Mouse (Mus musculus): ENCODE measurements around the gene Slf1.

GRCm38 (mm10) chr13:77049736-77050135 lies 85.5 kb downstream of the Slf1 start:
- TF ChIP-seq POLR2A (IDR thresholded peaks at IDR 0.05; ENCODE audit: insufficient read depth, low read length) (no peak), CTCF (IDR thresholded peaks at IDR 0.05; ENCODE audit: low read depth, low read length) (no peak)

Measured in ES-Bruce4 (cell line).